Mouse (Mus musculus) MN1 (cell line): ENCODE results near the gene Gm18596.
"Not testable (repeated sequence)": the region's sequence is repeated elsewhere in the genome, so short reads cannot be mapped to it uniquely, and the experiment has no call there.

Experiments used
- DNase-seq: peaks from one replicate; pipeline ENCODE4 v3.0.0-alpha.2; 2016; ENCODE audit warnings: low spot score

The Gm18596 gene

DNA sequence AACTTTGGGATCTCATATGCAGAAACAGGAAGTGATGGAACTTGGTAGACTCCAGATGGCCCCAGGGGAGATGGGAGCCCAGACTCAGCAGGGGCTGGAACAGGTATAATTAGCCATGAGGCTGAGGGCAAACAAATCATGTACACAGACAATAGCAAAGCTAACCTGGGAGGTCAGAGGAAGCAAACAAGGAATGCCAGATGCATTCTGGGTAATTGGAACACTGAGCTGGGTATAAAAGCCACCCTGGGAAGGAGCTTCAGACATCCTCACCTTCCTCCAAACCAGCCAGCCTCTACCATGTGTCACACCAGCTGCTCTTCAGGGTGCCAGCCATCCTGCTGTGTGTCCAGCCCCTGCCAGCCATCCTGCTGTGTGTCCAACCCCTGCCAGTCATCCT, 31.3 kb downstream of the Gm18596 start, which contains the start of gene Gm10024:
TSS of gene Gm10024 (plus strand) at position 301 of the 400 bp plus-strand sequence.
- not testable (repeated sequence) for DNase-seq

DNA sequence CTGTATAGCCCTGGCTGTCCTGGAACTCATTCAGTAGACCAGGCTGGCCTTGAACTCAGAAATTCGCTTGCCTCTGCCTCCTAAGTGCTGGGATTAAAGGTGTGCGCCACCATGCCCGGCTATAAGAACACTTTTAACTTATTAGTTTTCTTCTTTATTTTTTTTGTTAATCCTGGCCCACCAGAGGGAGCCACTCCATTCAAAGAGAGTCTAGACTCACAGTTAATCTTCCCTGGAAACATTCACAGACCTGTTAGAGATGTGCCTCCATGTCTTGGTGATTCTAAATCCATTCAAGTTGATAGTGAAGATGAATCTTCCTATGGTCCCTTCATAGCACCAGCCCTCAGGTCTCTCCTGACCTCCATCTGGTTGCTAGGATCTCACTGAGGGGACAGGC, 32.6 kb downstream of the Gm18596 start:
- DNase-seq, result no peak

DNA sequence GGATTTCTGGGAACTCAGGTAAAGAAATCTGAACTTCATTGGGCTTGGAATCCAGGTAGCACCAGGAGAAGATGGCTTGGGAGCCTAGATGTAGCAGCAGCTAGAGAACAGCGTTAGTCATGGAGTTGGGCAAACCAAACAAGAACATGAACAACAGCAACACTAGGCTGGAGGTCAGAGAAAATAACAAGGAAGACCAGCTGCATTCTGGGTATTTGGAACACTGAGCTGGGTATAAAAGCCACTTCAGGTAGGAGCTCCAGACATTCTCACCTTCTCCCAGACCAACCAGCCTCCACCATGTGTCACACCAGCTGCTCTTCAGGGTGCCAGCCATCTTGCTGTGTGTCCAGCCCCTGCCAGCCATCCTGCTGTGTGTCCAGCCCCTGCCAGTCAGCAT, 36.1 kb downstream of the Gm18596 start, which contains the start of gene Gm10272:
TSS of gene Gm10272 (plus strand) at position 301 of the 400 bp plus-strand sequence.
- DNase-seq, result no peak

DNA sequence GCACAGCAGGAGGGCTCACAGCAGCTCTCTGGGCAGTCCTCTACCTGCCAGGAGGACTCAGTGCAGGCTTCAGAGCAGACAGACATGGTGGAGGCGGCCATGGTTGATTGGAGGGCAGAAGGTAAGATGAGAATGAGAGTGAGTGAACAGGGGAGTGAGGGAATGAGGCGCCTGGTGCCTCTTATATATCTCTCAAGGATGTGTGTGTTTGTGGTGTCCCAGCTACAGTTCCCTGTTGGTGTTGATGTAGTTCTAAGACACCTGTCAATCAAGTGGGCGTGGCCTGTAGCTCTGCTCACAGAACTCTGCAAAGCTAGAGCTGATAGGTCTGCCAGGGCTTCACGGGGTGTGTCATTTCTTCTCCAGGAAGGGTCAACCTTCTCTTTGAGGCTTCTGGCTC, 45.3 kb downstream of the Gm18596 start, which contains the start of gene Gm9508:
TSS of gene Gm9508 (minus strand) at position 101 of the 400 bp plus-strand sequence.
- no peak for DNase-seq
